Mouse (Mus musculus) hindbrain, postnatal 0 days (tissue): ENCODE results near the gene Taar6. TPM values are rescaled to one million over a fixed set of nuclear protein-coding genes. Genes with fewer than 3 reads are reported as not detected.
A peak's percentile ranks its signal among the peaks of the same experiment; 100 is the strongest.

Experiments
- ATAC-seq: fragments of 200-750 bp; cut with Nextera tagmentation; 2 replicates; pipeline ENCODE4 v1.8.0; 2017; ENCODE audit warnings: mild to moderate bottlenecking, moderate TSS enrichment, moderate library complexity
- DNase-seq: peaks from one replicate; pipeline ENCODE4 v3.0.0-alpha.2; 2015; ENCODE audit warnings: low spot score
- H3K27ac ChIP-seq: fragments of 300-500 bp; sonication (generic); 2 replicates; pipeline ENCODE4 v1.5.1; 2014; ENCODE audit warnings: mild to moderate bottlenecking
- H3K27me3 ChIP-seq: fragments of 300-500 bp; sonication (generic); 2 replicates; pipeline ENCODE4 v1.6.1; 2014; ENCODE audit warnings: low read length, mixed read lengths; ENCODE audit not compliant: insufficient read depth
- H3K36me3 ChIP-seq: fragments of 300-500 bp; sonication (generic); 2 replicates; pipeline ENCODE4 v1.6.1; 2014; ENCODE audit warnings: low read length, mixed read lengths; ENCODE audit not compliant: insufficient read depth
- H3K4me1 ChIP-seq: fragments of 300-500 bp; sonication (generic); 2 replicates; pipeline ENCODE4 v1.6.1; 2014; ENCODE audit warnings: antibody characterized with exemption, low read length, mixed read lengths; ENCODE audit not compliant: insufficient read depth
- H3K4me2 ChIP-seq: fragments of 300-500 bp; sonication (generic); 2 replicates; pipeline ENCODE4 v1.6.1; 2014; ENCODE audit warnings: low read depth, mild to moderate bottlenecking, low read length, moderate library complexity, mixed read lengths
- H3K4me3 ChIP-seq: fragments of 300-500 bp; sonication (generic); 2 replicates; pipeline ENCODE4 v1.5.1; 2014; ENCODE audit warnings: low read length
- H3K9ac ChIP-seq: fragments of 300-500 bp; sonication (generic); replicated peaks from 2 replicates; pipeline ENCODE4 v1.6.1; 2014; ENCODE audit warnings: mild to moderate bottlenecking, low read length, moderate library complexity, mixed read lengths
- H3K9me3 ChIP-seq: fragments of 300-500 bp; sonication (generic); 2 replicates; pipeline ENCODE4 v1.6.1; 2016; ENCODE audit warnings: low read length, mixed read lengths
- CTCF ChIP-seq: IDR thresholded peaks from 2 replicates; pipeline ENCODE4 v1.5.1; 2016; ENCODE audit warnings: antibody characterized with exemption, control low read depth, low read depth
- WGBS: fragments of 180-500 bp; shearing (Covaris S2); extraction: QIAGEN DNeasy Blood & Tissue Kit; methylation state at CpG from one replicate; pipeline ENCODE4 v1.1.7; 2014; 5-methylcytosine and 5-hydroxymethylcytosine counted together
- polyA plus RNA-seq: library from polyadenylated mRNA; unstranded; fragments of >200 nt; fragmentation: Nextera tagmentation; extraction: Ambion mirVana; gene quantifications from 2 replicates; pipeline ENCODE4 v1.2.1, GENCODE M21; 2015
- total RNA-seq: library from RNA; depleted of rRNA; stranded (reverse); fragments of >200 nt; gene quantifications from 2 replicates; pipeline ENCODE4 v1.2.3, GENCODE M21; 2014

The Taar6 gene
- total and polyA plus RNA-seq, 2 experiments from 2014 or later = not detected

GRCm38 (mm10) chr10:23963444-23963843, 22.0 kb downstream of the Taar6 start:
- Histone ChIP-seq H3K27ac (no peak overlapping the region), H3K4me2 (no peak overlapping the region), H3K27me3 (no peaks in the 10 kb centered on the region), H3K9ac (no peak overlapping the region), H3K36me3 (no peaks in the 10 kb centered on the region), H3K9me3 (no peaks in the 10 kb centered on the region), H3K4me1 (no peaks in the 10 kb centered on the region), H3K4me3 (no peak overlapping the region)
- DNase-seq (peak; percentile 39), ATAC-seq (no peak)
- WGBS = 41% methylated on average over 3 of the region's 3 CpGs
- no peak for TF ChIP-seq CTCF

GRCm38 (mm10) chr10:23960444-23960915, 25.0 kb downstream of the Taar6 start, which contains the start of gene Taar4:
Taar4 (plus strand) TSS chr10:23960494.
- no peak for TF ChIP-seq CTCF

GRCm38 (mm10) chr10:23959071-23959470, 26.4 kb downstream of the Taar6 start:
- DNase-seq (no peak), ATAC-seq (no peak)
- Histone ChIP-seq H3K9me3 (no peaks in the 10 kb centered on the region), H3K4me3 (no peak overlapping the region), H3K4me1 (no peaks in the 10 kb centered on the region), H3K27me3 (no peaks in the 10 kb centered on the region), H3K4me2 (no peak overlapping the region), H3K36me3 (no peaks in the 10 kb centered on the region), H3K9ac (no peak overlapping the region), H3K27ac (no peak overlapping the region)
- no peak for TF ChIP-seq CTCF
- 60% methylated on average over 3 of the region's 3 CpGs for WGBS

More at GRCm38 (mm10) chr10:23960444-23960915, 25.0 kb downstream of the Taar6 start, which contains the start of gene Taar4:
- DNase-seq (no peak), ATAC-seq (no peak)
- Histone ChIP-seq H3K36me3 (no peaks in the 10 kb centered on the region), H3K9me3 (no peaks in the 10 kb centered on the region), H3K27me3 (no peaks in the 10 kb centered on the region), H3K4me2 (no peak within 1 kb of the TSS), H3K9ac (no peak within 1 kb of the TSS), H3K27ac (no peak within 1 kb of the TSS), H3K4me3 (no peak within 1 kb of the TSS), H3K4me1 (no peaks in the 10 kb centered on the region)
- WGBS = 94% methylated on average over 13 of the region's 13 CpGs

- no peak overlapping the region for H3K4me3 ChIP-seq
- no peaks in the 10 kb centered on the region for H3K4me1 ChIP-seq
- no peaks in the 10 kb centered on the region for H3K36me3 ChIP-seq
- H3K27me3 ChIP-seq = no peaks in the 10 kb centered on the region
- H3K27ac ChIP-seq = no peak overlapping the region
- no peak overlapping the region for H3K9ac ChIP-seq
- H3K9me3 ChIP-seq = no peaks in the 10 kb centered on the region
- H3K4me2 ChIP-seq = no peak overlapping the region
- WGBS = 65% methylated on average over 6 of the region's 6 CpGs
- DNase-seq (peak; percentile 9), ATAC-seq (0 out of 2 replicates have a peak, but pooled peaks have one; percentile 43)
- TF ChIP-seq CTCF = no peak
Observed at GRCm38 (mm10) chr10:23951714-23952113, 33.7 kb downstream of the Taar6 start.

GRCm38 (mm10) chr10:23949508-23950005, 35.9 kb downstream of the Taar6 start, which contains the start of gene Taar3:
Taar3 (plus strand) TSS chr10:23949558.
- ATAC-seq = no peak

GRCm38 (mm10) chr10:23948026-23948425, 37.4 kb downstream of the Taar6 start:
- Histone ChIP-seq H3K27me3 (no peaks in the 10 kb centered on the region), H3K9ac (no peak overlapping the region), H3K27ac (no peak overlapping the region), H3K4me3 (no peak overlapping the region), H3K4me2 (no peak overlapping the region), H3K4me1 (no peaks in the 10 kb centered on the region), H3K9me3 (no peaks in the 10 kb centered on the region), H3K36me3 (no peaks in the 10 kb centered on the region)
- ATAC-seq (no peak), DNase-seq (no peak)
- no peak for TF ChIP-seq CTCF
- WGBS = 50% methylated on average over 7 of the region's 7 CpGs

More at GRCm38 (mm10) chr10:23949508-23950005, 35.9 kb downstream of the Taar6 start, which contains the start of gene Taar3:
- DNase-seq = peak; percentile 33
- no peak within 1 kb of the TSS for H3K4me2 ChIP-seq
- no peak within 1 kb of the TSS for H3K27ac ChIP-seq
- H3K4me1 ChIP-seq = no peaks in the 10 kb centered on the region
- H3K36me3 ChIP-seq = no peaks in the 10 kb centered on the region
- H3K27me3 ChIP-seq = no peaks in the 10 kb centered on the region
- no peaks in the 10 kb centered on the region for H3K9me3 ChIP-seq
- WGBS = 68% methylated on average over 16 of the region's 16 CpGs
- TF ChIP-seq CTCF = no peak
- no peak within 1 kb of the TSS for H3K9ac ChIP-seq
- H3K4me3 ChIP-seq = no peak within 1 kb of the TSS

- TF ChIP-seq CTCF = peak; percentile 41
- H3K9ac ChIP-seq = no peak overlapping the region
- H3K27me3 ChIP-seq = no peaks in the 10 kb centered on the region
- ATAC-seq (no peak), DNase-seq (no peak)
- no peak overlapping the region for H3K27ac ChIP-seq
- H3K4me1 ChIP-seq = no peaks in the 10 kb centered on the region
- no peak overlapping the region for H3K4me3 ChIP-seq
- H3K36me3 ChIP-seq = no peaks in the 10 kb centered on the region
- H3K4me2 ChIP-seq = no peak overlapping the region
- no peaks in the 10 kb centered on the region for H3K9me3 ChIP-seq
- WGBS = 86% methylated on average over 5 of the region's 5 CpGs
Observed at GRCm38 (mm10) chr10:23942465-23942864, 43.0 kb downstream of the Taar6 start.
